Mouse (Mus musculus): Measurements from ENCODE around the gene Alx1. TPM values are rescaled to one million over a fixed set of nuclear protein-coding genes. Genes with fewer than 3 reads are reported as not detected.

The Alx1 gene
- polyA plus RNA-seq, 1 experiment from 2014 or later, result 48.8 TPM

Other genes with a start within 250 kb of the Alx1 start
- 1.7 and 2.1 TPM in 2 replicates for gene Lrriq1, start 206.1 kb upstream of the Alx1 start, polyA plus RNA-seq (2014; fragmentation: Nextera tagmentation; extraction: Ambion mirVana)

Data from forebrain, embryonic 11.5 days (tissue).